Mouse (Mus musculus) E14TG2a.4 (cell line): ENCODE measurements around the gene Barx2.

ENCODE experiments used
- CTCF ChIP-seq: conservative IDR thresholded peaks from 2 replicates; pipeline ENCODE4 v1.5.1; 2014; ENCODE audit warnings: low read length
- NANOG ChIP-seq: IDR thresholded peaks from 2 replicates; pipeline ENCODE4 v1.6.1; 2014; ENCODE audit warnings: borderline replicate concordance, low read length, mixed read lengths
- POU5F1 ChIP-seq: IDR thresholded peaks from 2 replicates; pipeline ENCODE4 v1.6.1; 2014; ENCODE audit warnings: low read length, borderline replicate concordance

DNA sequence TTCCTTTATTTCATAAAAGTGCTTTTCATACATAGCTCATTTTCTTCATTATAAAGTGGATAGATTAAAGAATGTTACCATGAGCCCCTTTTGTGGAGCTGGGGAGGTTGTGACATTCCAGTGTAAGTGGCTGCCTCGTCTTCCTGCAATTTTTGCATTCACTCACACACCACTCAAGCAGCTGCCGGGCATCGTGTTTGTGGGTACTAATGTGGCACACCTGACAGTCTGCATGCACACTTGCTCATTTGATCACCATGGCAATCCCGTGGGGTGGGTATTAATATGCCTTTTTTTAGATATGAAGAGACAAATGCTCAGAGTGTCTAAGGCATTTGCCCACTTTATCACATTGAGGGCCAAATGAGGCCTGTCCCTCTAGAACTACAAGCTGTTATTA lies 24.9 kb downstream of the Barx2 start:
- no peak for TF ChIP-seq CTCF
- no peak for TF ChIP-seq NANOG
- no peak for TF ChIP-seq POU5F1
